Mouse (Mus musculus) right cerebral cortex, adult 2 months (tissue): ENCODE data around the gene Trap1a.
"Not testable (repeated sequence)": the region's sequence is repeated elsewhere in the genome, so short reads cannot be mapped to it uniquely, and the experiment has no call there.

ENCODE experiments used
- DNase-seq, 2 experiments: peaks; one replicate each; pipeline ENCODE4 v3.0.0; 2021 to 2022; ENCODE audit warnings: low spot score in 2 of 2

Trap1a gene

GRCm38 (mm10) chrX:139333263-139333994 lies at the start of gene Trap1a:
TSS of gene Trap1a (plus strand) at chrX:139333683.
- DNase-seq, result no peak

- DNase-seq, result no peak
Observed at GRCm38 (mm10) chrX:139293114-139293513, 40.4 kb upstream of the Trap1a start.

GRCm38 (mm10) chrX:139295325-139295724 lies 38.2 kb upstream of the Trap1a start:
- DNase-seq, result no peak

- not testable (repeated sequence) for DNase-seq
Observed at GRCm38 (mm10) chrX:139317356-139317755, 16.1 kb upstream of the Trap1a start.

GRCm38 (mm10) chrX:139332583-139332982 lies 900 bp upstream of the Trap1a start:
- DNase-seq, result no peak

- DNase-seq, result no peak
Observed at GRCm38 (mm10) chrX:139334504-139335418, 1.3 kb downstream of the Trap1a start.

GRCm38 (mm10) chrX:139335419-139336074 lies 2.1 kb downstream of the Trap1a start:
- no peak for DNase-seq

- DNase-seq, result no peak
Observed at GRCm38 (mm10) chrX:139339553-139339952, 6.1 kb downstream of the Trap1a start.

- DNase-seq, result no peak
Observed at GRCm38 (mm10) chrX:139341185-139341584, 7.7 kb downstream of the Trap1a start.

- DNase-seq, result no peak
Observed at GRCm38 (mm10) chrX:139352192-139352772, 18.8 kb downstream of the Trap1a start.

- no peak for DNase-seq
Observed at GRCm38 (mm10) chrX:139357639-139358260, 24.3 kb downstream of the Trap1a start.

GRCm38 (mm10) chrX:139358361-139358760 lies 24.9 kb downstream of the Trap1a start:
- DNase-seq, result no peak

GRCm38 (mm10) chrX:139366837-139367528 lies 33.5 kb downstream of the Trap1a start:
- peak in 1 of 2 experiments; percentile 3 for DNase-seq

- no peak for DNase-seq
Observed at GRCm38 (mm10) chrX:139367529-139367908, 34.0 kb downstream of the Trap1a start.

GRCm38 (mm10) chrX:139369122-139369521 lies 35.6 kb downstream of the Trap1a start:
- peak; percentile 32 to 38 for DNase-seq

- peak in 1 of 2 experiments; percentile 6 for DNase-seq
Observed at GRCm38 (mm10) chrX:139372665-139373064, 39.2 kb downstream of the Trap1a start.
